Comparison of ENCODE assay signal across 39 mouse cellular contexts in genomic region chr7:108097486-108097885, GRCm38 (mm10). TPM values are rescaled to one million over a fixed set of nuclear protein-coding genes. Genes with fewer than 3 reads are reported as not detected.
"Had no signal": no experiment of that assay in that cellular context is flagged by ENCODE, and none has a peak within 500 bp of the region (broad histone marks: within the 10 kb centered on the region; RNA-seq: fewer than 3 reads in every experiment).

Olfr482 (minus strand) TSS chr7:108097586.

- ATAC-seq: liver, embryonic 12.5 days; liver, postnatal 0 days; lung, postnatal 0 days; midbrain, embryonic 15.5 days; midbrain, embryonic 16.5 days had no signal

- H3K4me2 ChIP-seq: limb, embryonic 12.5 days; limb, embryonic 13.5 days; limb, embryonic 15.5 days; liver, embryonic 11.5 days; liver, embryonic 12.5 days; liver, embryonic 13.5 days; liver, embryonic 15.5 days; lung, embryonic 14.5 days; lung, embryonic 15.5 days; midbrain, embryonic 11.5 days; midbrain, embryonic 12.5 days; midbrain, embryonic 15.5 days; neural tube, embryonic 12.5 days had no signal

- H3K9me3 ChIP-seq: limb, embryonic 10.5 days; limb, embryonic 12.5 days; limb, embryonic 13.5 days; limb, embryonic 15.5 days; liver, embryonic 12.5 days; liver, embryonic 13.5 days; liver, embryonic 15.5 days; lung, embryonic 15.5 days; megakaryocyte, embryonic 14.5 days; midbrain, embryonic 10.5 days; midbrain, embryonic 12.5 days; midbrain, embryonic 15.5 days; neural tube, embryonic 12.5 days had no signal

- H3K27ac ChIP-seq: left cerebral cortex, adult 2 months; limb, embryonic 10.5 days; limb, embryonic 12.5 days; limb, embryonic 13.5 days; limb, embryonic 15.5 days; liver, embryonic 12.5 days; liver, embryonic 13.5 days; liver, embryonic 14.5 days; liver, embryonic 15.5 days; lung, embryonic 15.5 days; macrophage; midbrain, embryonic 10.5 days; midbrain, embryonic 12.5 days; midbrain, embryonic 15.5 days; neural tube, embryonic 12.5 days had no signal

- H3K36me3 ChIP-seq: limb, embryonic 10.5 days; limb, embryonic 12.5 days; limb, embryonic 13.5 days; limb, embryonic 15.5 days; liver, embryonic 12.5 days; liver, embryonic 13.5 days; liver, embryonic 15.5 days; lung, embryonic 15.5 days; midbrain, embryonic 10.5 days; midbrain, embryonic 12.5 days; midbrain, embryonic 15.5 days; neural tube, embryonic 12.5 days had no signal

- H3K27me3 ChIP-seq: limb, embryonic 12.5 days; limb, embryonic 13.5 days; limb, embryonic 15.5 days; liver, embryonic 12.5 days; liver, embryonic 13.5 days; liver, embryonic 15.5 days; lung, embryonic 15.5 days; megakaryocyte, embryonic 14.5 days; midbrain, embryonic 12.5 days; midbrain, embryonic 15.5 days; neural tube, embryonic 12.5 days had no signal

- H3K4me1 ChIP-seq: limb, embryonic 10.5 days; limb, embryonic 12.5 days; limb, embryonic 13.5 days; limb, embryonic 15.5 days; liver, embryonic 12.5 days; liver, embryonic 13.5 days; liver, embryonic 15.5 days; lung, embryonic 15.5 days; megakaryocyte, embryonic 14.5 days; midbrain, embryonic 10.5 days; midbrain, embryonic 12.5 days; midbrain, embryonic 15.5 days; neural tube, embryonic 12.5 days had no signal

- H3K4me3 ChIP-seq: left cerebral cortex, adult 2 months; limb, embryonic 10.5 days; limb, embryonic 12.5 days; limb, embryonic 13.5 days; limb, embryonic 15.5 days; liver, embryonic 12.5 days; liver, embryonic 13.5 days; liver, embryonic 15.5 days; lung, embryonic 15.5 days; megakaryocyte, embryonic 14.5 days; midbrain, embryonic 10.5 days; midbrain, embryonic 12.5 days; midbrain, embryonic 15.5 days; myocyte; neural tube, embryonic 12.5 days had no signal

- DNase-seq: left cerebral cortex, postnatal 4 days; liver; liver, embryonic 13.5 days; liver, postnatal 0 days; lung, adult 18-20 months; lung, adult 2 months; lung, embryonic 14.5 days; lung, postnatal 10 days; lung, postnatal 14 days; lung, postnatal 36 days; lung, postnatal 4 days; midbrain, embryonic 14.5 days had no signal

- H3K9ac ChIP-seq: limb, embryonic 12.5 days; limb, embryonic 13.5 days; limb, embryonic 15.5 days; liver, embryonic 12.5 days; liver, embryonic 13.5 days; liver, embryonic 14.5 days; liver, embryonic 15.5 days; liver, postnatal 0 days; lung, embryonic 14.5 days; lung, embryonic 15.5 days; midbrain, embryonic 12.5 days; midbrain, embryonic 15.5 days; neural tube, embryonic 12.5 days had no signal

RNA-seq across cellular contexts. Expression of gene Olfr482, which starts in this region (rescaled TPM):
- total RNA-seq: liver, adult 2 months; megakaryocyte, adult 5-6 weeks; megakaryocyte-erythroid progenitor cell, adult 5-6 weeks; monocyte, adult 5-6 weeks had no signal
- polyA plus RNA-seq: limb, embryonic 12.5 days; limb, embryonic 13.5 days; limb, embryonic 14.5 days; limb, embryonic 15.5 days; liver, adult 2 months; liver, embryonic 11.5 days; liver, embryonic 13.5 days; liver, embryonic 16.5 days; liver, postnatal 0 days; lung, adult 2 months; lung, embryonic 15.5 days; midbrain, embryonic 11.5 days; midbrain, embryonic 12.5 days; midbrain, embryonic 14.5 days; neural tube, embryonic 11.5 days; neural tube, embryonic 12.5 days had no signal
